Mouse (Mus musculus): ENCODE data around the gene Appbp2.
"Not testable (repeated sequence)": the region's sequence is repeated elsewhere in the genome, so short reads cannot be mapped to it uniquely, and the experiment has no call there.

Appbp2 gene

GRCm38 (mm10) chr11:85163014-85163413, 71.9 kb downstream of the Appbp2 start:
- not testable (repeated sequence) for DNase-seq (ENCODE audit: low spot score in 2 of 2)

GRCm38 (mm10) chr11:85157301-85157700, 77.6 kb downstream of the Appbp2 start:
- DNase-seq (ENCODE audit: low spot score in 2 of 2): no peak

GRCm38 (mm10) chr11:85152256-85152930, 82.5 kb downstream of the Appbp2 start:
- no peak for DNase-seq (ENCODE audit: low spot score in 2 of 2)

- DNase-seq (ENCODE audit: low spot score in 2 of 2): peak; percentile 91 to 96
Measured at GRCm38 (mm10) chr11:85139581-85140540, 95.1 kb downstream of the Appbp2 start, which contains the start of gene Usp32. TSS of gene Usp32 (minus strand) at chr11:85140161.

GRCm38 (mm10) chr11:85138776-85139474, 96.0 kb downstream of the Appbp2 start:
- DNase-seq (ENCODE audit: low spot score in 2 of 2): peak in 1 of 2 experiments; percentile 11

Measured in urinary bladder, postnatal 36 days (tissue).